Mouse (Mus musculus) MEL-GATA-1-ER (cell line): ENCODE results near the gene Gm16867.
"Not testable (repeated sequence)": the region's sequence is repeated elsewhere in the genome, so short reads cannot be mapped to it uniquely, and the experiment has no call there.

Source experiments
- DNase-seq: peaks from one replicate; pipeline ENCODE4 v3.0.0-alpha.2; 2012; ENCODE audit warnings: low read depth; ENCODE audit errors: extremely low read depth

Gene Gm16867

DNA sequence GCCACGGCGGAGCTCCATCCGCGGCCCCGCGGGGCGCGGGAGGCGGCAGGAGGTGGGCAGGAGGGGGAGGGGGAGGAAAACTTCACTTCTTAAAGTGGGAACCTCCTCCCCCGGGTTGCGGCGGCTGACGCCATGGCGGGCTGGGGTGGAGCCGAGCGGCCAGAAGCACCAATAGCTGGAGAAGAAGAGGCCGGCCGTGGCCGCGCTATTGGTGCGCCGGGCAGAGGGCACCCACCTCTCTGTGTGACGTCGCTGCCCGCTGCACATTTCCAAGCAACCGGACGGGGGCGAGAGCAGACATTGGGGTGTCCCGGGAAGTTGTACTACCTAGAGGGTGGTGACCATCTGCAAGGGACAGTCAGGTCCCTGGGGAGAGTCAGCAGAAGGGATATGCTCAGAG is at the start of gene Gm16867:
Gm16867 (minus strand) TSS at position 189 of the 400 bp plus-strand sequence.
- not testable (repeated sequence) for DNase-seq

DNA sequence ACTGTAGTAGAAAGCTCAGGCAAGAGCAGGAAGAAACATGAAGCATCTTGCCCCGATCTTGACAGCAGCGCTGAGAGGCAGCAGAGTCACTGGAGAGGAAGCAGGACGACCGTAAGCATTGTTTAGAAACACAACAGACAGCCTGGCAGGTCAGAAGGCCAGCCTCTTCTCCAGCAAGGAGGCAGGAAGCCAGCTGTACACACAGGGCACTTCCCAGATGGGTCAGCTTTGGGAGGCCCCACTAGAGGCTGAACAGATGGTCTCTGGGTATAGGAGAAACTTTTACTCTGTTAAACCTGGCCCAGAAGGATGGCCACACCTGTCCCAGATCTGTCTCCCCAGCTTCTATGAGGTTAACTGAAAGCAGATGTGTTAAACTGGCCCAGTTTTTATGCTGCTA is 44.1 kb upstream of the Gm16867 start:
- DNase-seq = not testable (repeated sequence)

DNA sequence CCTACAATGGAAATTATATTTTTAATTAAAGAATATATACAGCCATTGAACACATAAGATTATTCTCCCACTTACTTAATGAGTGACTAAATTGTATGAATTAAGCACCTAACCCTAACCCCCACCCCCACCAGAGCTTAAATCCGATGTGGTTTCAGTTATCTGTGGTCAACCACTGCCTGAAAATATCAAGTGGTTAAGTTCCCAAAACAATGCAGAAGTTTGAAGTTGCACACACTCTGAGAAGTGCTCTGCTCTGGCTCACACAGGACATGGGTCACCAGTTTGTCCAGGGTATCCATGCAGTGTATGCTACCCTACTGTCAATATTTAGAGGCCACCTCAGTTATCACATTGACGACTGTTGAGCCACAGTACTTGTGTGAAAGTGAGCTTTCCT is 41.9 kb upstream of the Gm16867 start:
- not testable (repeated sequence) for DNase-seq

DNA sequence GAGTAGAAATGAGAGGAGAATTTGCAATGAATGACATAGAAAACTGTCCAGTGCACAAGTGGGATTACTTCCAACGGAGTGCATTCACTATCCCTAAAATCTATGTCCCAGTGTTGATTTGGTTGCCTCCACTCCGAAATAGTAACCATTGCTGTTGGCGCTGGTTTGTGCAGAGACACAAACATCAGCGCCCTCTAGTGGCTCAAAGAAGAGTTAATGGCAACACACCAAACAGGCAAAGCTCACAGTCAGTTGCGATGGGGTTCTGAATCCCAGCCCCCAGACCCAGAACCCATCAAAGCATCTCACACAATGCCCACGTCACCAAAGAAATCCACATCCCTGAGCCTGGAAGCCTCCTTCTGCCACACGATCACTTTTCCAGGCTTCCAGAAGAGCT is 40.9 kb upstream of the Gm16867 start:
- not testable (repeated sequence) for DNase-seq

DNA sequence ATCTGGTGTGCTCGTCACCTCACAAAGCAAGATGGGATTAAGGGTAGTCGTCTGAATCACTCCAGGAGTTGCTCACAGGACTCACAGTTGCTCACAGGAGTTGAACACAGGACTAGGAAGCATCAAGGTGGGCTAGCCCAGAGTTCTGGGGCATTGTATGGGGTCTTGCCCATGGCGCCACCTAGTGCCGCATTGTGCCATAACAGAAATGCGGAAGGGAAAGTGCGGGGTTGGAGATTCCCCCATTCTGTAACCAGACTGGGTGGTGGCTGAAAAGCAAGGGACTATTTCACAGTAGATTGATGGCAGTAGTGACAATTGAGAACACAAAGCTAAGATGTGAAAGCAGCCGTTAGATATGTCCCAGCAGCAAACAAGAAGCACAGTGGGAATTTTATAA is 39.5 kb upstream of the Gm16867 start:
- DNase-seq = not testable (repeated sequence)

DNA sequence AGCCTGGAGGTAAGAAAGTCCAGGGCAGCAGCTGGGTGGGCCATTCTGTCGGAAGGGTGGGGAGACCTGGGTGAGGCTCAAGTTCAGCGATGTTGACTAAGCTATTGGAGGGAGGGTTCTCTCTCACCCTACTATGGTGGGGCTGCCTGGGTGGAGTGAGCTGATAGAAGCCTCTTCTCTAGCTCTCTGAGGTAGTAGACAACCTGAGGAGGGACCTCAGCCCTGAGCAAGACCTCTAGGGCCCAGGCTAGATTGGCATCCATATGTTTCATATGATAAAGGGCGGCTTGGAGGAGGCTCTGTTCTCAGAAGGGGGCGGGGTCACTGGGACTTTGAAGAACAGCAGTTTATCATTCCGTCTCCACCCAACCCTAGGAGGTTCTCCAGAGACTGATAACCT is 37.0 kb upstream of the Gm16867 start:
- not testable (repeated sequence) for DNase-seq

DNA sequence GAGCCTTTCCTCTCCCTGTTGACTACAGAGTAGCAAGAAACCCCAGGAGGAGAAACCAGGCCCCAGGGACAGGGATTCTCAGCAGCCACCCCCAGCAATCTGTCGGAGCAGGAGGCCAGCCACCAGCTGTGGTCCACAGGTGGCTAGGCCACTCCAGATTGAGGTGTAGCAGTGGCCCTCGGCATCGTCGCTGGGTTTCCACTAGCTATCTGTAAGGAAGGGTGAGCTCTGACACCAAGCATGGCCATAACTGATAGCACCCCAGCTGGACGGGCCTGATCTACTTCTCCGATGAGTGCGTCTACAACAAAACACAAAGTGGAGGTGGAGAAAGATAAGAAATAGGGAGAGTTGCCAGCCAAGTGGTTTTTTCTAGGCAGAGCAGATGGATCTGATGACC is 33.4 kb upstream of the Gm16867 start:
- DNase-seq = not testable (repeated sequence)

DNA sequence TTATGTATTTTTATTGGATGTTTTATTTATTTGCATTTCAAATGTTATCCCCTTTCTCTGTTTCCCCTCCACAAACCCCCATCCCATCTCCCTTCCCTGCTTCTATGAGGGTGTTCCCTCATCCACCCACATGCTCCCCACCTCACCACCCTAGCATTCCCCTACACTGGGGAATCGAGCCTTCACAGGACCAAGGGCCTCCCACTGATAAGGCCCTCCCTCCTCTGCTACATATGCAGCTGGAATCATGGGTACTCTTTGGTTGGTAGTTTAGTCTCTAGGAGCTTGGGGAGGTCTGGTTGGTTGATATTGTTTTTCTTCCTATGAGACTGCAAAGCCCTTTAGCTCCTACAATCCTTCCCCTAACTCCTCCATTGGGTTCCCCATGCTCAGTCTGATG is 23.0 kb upstream of the Gm16867 start:
- DNase-seq = not testable (repeated sequence)

DNA sequence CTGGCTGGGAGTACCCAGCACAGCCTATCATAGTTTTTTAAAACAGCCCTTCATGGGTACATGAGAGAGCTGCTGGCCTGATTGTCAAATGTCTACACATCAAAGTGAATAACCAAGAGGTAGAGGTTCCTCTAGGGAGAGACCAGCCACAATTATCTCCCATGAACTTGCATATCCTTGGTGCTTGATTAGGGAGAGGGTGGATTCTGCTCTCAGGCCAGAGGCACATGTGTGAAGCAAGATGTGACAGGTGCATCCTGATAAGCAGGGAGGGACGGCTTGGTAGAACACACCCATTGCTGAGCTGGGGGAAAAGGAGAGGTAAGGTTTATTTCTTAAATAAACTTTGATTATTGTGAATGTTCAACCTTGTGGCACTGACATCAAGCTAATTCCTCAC is 19.8 kb upstream of the Gm16867 start:
- not testable (repeated sequence) for DNase-seq

DNA sequence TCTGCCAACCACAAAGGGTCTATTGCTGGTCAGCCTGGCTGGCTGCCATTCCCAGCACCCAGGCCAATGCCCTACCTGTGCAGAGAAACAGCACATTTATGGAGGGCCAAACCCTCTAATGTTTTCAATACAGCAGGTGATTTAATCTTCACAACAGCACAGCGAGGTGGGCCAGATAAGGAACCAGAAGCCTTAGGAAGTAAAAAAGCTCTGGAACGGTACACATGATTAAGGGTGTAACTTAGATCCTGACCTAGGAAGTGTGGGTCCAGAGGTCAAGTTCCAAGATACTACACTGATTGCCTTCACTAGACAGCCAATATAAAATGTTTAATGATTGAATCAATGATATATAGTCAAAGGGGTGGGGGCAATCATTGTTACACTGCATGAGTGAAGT is 17.6 kb upstream of the Gm16867 start:
- not testable (repeated sequence) for DNase-seq

DNA sequence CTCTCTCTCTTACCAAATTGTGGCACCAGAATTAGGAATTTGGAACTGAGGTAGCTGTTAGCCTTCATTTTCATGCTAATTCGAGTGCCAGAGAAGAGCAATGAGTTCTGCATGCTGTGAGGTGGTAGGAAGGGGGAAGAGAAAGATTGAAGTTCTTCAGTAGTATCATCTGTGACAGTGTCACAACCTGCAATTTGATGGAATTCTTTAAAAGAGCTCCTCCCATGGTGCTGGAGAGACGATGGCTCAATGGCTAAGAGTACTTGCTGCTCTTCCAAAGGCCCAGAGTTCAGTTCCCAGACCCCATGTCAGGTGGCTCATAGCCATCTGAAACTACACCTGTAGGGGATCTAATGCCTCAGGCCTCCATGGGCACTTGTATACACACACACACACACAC is 9.3 kb upstream of the Gm16867 start, which contains the start of gene Gm27179:
Gm27179 (minus strand) TSS at position 101 of the 400 bp plus-strand sequence.
- DNase-seq = not testable (repeated sequence)

DNA sequence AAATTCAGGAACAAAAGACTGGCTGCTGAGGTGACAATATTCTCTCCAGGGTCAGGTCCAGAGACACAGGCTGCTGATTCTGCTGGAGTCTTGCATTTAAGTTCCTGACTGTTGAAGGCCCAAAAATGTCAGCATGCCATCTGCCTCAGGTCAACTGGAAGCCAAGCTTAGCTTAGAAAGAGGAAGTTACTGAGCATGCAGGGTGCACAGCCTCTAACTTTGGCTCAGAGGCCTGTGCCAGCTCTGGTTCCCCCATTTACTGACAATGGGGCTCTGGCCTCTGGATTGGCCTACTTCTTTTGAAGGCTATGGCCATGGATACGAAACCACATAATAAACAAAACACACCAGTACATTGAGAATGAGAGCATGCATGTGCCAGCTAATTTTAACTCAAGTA is 3.8 kb upstream of the Gm16867 start:
- DNase-seq = not testable (repeated sequence)

DNA sequence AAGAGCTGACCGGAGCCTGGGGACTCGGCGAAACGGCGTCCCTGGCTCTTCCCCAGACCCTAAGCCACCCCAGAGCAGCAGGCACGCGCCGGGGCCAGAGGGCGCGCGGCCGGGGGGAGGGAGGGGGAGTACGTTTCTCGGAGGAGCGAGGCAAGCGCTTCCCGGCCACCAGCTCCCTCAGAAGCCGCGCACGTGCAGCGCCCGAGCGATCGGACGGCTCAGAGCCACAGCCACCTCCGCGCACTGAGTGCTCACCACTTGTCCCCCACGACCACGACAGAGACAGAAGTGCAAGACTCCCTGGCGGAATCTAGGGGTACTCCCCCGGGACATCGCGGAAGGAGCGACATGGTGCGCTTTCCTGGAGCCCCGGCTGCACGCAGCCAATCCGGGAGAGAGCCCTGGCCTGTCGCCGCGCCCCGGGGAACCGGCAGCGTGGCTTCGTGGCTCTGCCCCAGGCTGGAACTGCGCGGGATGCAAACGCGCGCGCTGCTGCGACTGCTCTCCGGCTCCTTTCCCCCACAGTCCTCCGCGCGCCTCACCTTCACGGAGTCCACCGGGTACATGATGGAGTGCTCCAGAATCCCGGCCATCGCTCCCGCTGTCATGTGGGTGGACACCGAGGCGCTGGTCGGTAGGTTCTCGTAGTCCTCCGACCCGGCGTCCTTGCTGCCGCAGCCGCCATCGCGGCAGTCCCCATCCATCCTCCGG is 567 bp downstream of the Gm16867 start:
- DNase-seq = not testable (repeated sequence)

DNA sequence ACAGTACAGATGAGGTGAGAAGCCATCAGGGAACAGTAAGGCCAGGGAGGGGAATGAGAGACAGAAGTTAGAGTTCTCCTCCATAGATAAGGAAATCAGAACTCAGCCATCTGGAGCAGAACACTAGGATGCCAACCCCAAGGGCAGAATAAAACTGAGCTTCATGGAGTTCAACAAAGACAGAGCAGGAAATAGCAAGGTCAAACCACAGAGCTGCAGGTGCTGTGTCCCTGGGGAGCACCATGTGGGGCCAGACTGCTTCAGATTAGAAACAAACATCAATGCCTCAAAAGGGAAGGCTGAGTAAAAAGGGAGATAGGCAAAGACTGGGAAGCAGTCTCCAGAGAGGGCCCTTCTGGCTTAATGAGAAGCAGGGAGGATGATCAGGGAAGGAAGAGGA is 6.9 kb downstream of the Gm16867 start:
- not testable (repeated sequence) for DNase-seq

DNA sequence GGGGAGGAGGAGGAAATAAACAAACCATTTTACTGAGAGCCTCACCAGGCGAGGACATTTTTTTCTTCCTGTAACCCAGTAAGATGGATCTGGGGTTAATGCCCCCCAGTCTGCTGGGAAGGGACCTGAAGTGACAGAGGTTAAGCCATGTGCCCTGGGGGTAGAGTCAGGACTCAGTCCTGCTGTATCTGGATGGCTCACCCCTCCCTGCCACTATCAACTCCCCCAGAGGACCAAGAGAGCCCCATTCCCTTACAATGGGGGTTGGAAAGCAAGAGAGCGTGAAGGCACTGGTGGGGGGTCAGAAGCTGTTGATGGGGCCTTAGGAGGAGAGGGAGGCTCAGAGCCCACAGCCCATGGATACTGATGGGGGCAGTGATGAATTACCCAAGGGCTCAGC is 8.2 kb downstream of the Gm16867 start:
- DNase-seq = not testable (repeated sequence)

DNA sequence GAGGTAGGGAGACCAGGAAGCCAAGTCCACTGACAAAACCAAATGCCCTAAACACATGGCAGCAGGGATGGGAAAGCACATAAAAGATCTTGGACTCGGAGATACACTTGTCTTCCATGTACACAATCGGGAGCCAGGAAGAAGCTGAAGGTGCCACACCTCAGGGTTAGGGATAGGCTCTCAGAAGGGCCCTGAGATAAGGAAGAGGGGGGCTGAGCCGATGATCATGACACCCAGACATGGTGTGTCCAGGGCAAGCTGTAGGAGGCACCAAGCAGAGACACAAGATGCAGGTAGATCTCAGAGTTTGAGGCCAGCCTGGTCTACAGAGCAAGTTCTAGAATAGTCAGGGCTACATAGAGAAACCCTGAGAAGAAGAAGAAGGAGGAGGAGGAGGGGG is 8.6 kb downstream of the Gm16867 start:
- not testable (repeated sequence) for DNase-seq

DNA sequence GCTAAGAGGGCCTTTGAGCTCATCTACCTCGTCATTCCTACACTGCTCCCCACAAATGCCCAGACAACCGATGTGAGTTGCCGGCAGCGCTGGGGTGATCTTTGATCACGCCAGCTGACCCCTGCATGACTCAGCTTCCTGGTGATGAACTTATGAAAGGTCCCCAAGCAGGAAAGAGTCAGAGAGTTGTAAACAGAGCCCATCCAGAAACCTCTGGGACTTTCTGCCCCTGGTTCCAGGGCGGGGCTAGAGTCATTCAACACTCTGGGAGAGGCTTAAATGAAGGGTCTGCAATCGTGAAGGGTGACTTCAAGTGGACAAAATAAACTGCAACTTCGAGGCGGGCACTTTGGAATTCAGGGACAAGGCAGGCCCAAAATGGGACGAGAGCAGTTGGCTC is 15.2 kb downstream of the Gm16867 start:
- DNase-seq = not testable (repeated sequence)

DNA sequence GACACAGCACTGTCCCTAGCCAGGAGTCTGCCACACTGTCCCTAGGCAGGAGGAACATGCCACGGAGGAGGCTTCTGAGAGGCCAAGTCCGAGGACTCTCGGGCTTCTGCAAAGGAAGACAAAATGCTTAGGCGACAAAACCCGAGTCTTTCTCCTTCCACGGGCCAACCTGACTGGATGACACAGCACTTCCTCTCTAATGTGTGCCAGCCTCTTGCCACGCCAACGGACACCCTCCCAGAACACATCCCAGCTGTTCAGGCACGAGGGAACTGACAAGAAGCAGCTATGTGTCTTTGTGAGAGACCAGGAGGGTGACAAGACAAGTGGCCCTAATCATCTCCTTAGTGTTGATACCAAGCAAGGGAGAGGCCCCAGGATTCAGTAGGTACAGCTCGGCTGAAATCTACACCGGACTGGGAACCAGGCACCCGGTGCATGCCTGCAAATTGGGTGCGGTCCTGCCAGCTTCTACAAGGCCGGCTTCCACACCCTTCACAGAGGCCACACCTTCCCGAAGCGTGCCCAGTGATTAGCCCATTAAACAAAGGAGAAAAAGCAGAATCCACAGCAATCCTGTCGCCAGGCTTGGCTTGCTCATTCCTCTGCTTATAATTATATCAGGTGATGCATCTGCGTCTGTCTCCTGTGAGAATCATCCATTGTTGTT is 17.6 kb downstream of the Gm16867 start:
- DNase-seq = not testable (repeated sequence)

DNA sequence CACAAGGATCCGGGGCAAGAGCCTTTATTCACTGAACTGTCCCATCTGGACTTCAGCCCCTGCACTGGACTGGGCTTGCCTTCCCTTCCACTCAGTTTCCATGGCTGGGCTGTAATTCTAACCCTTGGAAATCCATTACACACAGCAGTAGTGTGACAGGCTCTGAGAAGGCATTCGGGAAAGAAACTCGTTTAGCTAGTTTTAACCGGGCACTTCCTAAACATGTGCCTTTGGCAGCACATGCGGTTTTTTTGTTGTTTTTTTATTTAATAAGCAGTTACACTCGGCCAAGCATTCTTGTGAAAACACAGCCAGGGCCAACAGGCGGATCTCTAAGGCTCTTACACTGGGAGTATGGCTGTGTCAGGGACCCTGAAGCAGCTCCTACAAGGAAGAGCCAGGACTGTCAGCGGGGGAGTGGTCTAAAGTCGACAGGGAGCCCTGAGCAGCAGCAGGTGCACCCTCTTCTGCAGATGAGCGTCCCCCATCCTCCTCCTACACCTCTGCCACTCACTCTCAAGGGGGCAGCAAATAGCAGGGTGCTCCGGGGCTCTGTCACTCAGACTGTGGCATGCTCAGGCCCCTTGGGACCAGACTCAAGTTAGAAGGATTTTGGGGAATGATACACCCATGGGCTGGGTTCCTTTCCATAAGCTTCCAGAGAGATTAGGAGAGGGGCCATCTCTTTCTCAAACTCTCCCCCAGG is 29.1 kb downstream of the Gm16867 start:
- DNase-seq = not testable (repeated sequence)

DNA sequence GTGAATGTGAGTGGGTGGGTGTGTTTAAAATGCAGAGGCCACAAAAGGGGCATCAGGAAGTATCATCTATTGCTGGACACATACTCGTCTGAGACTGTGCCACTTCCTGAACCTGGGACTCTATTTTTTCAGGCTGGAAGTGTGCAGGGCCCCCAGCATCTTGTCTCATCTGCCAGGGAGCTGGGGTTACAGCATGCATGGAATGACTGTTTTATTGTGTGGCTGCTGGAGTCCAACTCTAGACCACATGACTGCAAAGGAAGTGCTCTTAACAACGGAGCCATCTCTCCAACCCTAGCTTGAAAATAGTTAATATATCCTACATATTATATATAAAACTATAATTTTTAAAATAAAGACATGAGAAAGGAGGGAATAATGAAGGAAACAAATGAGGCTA is 29.8 kb downstream of the Gm16867 start:
- not testable (repeated sequence) for DNase-seq

DNA sequence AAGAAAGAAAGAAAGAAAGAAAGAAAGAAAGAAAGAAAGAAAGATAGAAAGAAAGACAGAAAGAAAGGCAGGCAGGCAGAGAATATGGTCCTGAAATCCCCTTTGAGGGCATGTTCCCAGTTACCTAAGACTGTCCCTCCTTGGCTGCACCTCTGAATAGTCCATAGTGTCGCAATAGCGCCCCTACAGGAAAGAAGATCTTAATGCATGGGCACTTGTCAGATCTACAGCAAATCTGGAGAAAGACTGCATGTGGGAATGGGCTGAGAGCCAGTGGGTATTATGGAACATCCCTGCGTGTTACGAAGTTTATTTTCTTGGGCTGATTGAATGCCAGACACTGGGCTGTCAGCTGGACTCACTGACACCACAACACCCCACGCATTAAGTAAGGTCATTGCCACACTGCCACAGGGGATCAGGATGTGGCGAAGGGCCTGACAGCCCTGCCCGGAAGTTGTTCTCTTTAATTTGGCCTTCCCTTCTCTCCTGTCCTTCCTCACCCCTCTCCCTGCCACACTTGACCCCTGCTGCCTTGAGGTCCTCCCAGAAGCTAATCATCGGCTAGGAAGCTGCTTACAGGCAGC is 32.9 kb downstream of the Gm16867 start:
- not testable (repeated sequence) for DNase-seq
